Mouse (Mus musculus): Measurements from ENCODE around the gene Ric8a.
A peak's percentile ranks its signal among the peaks of the same experiment; 100 is the strongest.

The Ric8a gene

GRCm38 (mm10) chr7:140846676-140847075 is 10.1 kb upstream of the Ric8a start:
- DNase-seq (ENCODE audit: low read depth, low spot score), result no peak

DNA sequence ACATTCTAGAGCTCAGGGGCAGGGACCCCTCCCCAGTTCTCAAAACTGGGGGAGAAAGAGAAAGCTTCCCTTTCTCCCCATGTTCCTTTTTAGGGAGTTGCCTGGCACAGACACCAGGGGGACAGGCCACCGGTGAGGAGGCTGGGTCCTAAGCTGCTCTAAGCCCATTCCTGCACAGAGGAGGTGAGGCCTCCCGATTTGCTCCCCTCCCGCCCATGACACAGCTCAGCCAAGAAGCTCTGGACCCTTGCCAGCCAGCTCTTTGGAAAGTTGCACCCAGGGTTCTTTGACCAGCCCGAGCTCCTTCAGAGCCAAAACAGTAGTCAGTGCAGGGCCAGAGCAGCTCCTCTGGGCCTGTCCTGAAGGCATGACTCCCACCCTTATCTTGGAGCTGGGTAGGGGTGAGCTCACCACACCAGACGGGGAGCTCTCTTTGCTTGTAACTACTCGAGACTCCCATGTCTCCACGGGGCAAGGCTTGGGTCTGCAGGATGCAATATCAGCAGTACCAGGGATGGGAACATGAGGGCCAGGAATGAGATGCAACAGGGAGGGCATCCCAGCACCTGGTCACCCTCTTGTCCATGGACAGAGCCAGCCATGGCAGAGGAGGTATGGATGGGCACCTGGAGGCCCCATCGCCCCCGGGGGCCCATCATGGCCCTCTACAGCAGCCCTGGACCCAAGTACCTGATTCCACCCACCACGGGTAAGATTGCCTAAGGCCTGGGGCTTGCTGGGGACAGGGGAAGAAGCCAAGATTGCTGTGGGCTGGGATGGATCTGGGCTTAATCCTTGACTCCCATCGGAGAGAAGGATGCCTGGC is 8.8 kb upstream of the Ric8a start, which contains the start of gene Odf3:
TSS of gene Odf3 (plus strand) at position 51 of the 826 bp plus-strand sequence.
- no peak for DNase-seq (ENCODE audit: low read depth, low spot score)

DNA sequence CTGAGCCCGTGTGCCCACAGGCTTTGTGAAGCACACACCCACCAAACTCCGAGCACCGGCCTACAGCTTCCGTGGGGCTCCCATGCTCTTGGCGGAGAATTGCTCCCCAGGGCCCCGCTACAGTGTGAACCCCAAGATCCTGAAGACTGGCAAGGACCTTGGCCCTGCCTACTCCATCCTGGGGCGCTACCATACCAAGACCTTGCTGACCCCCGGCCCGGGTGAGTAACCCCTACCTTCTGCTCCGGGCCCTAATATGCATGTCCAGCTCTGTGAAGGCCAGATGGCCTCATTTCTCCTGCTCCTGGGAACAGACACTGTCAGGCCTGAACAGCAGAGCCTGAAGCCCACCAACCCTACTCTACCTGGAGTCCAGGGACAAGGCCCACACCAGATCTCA is 8.2 kb upstream of the Ric8a start:
- no peak for DNase-seq (ENCODE audit: low read depth, low spot score)

DNA sequence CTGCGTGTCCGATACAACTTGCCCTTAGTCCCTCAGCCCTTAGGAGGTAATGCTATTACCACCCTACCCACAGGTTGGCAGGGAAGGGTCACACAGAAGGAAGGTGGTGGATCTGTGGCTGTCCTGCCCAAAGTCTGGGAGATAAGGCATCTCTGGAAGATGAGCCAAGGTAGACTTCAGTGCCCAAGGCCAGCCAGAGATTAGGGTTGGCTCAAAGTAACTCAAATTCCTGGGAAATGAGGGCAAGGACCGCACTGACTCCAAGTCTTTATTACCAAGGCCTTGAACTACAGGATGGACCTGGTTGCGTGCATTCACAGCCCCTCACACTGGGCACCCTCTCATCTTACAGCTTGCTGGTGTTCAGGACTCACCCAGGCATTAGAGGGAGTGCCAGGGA is 4.8 kb upstream of the Ric8a start:
- no peak for DNase-seq (ENCODE audit: low read depth, low spot score)

DNA sequence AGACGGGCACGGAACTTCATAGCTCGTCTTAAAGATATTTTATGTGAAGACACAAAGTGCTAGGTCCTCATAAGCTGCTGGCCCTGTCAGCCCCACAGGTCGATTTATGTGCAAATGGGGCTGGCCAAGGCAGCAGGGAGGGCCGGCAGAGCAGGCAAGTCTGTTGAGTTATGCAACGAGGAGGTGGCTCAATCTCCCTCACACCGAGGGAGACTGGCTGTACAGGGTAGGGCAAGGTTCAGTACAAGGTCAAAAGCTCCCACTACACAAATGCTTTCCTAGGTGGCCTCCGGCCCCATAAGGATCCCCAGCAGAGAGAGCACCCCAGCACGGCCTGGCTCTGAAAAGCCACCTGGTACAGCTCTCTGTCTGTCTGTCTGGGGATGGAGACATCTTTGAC is 3.4 kb upstream of the Ric8a start:
- no peak for DNase-seq (ENCODE audit: low read depth, low spot score)

- no peak for DNase-seq (ENCODE audit: low read depth, low spot score)
Observed at GRCm38 (mm10) chr7:140854483-140854882, 2.3 kb upstream of the Ric8a start.

DNA sequence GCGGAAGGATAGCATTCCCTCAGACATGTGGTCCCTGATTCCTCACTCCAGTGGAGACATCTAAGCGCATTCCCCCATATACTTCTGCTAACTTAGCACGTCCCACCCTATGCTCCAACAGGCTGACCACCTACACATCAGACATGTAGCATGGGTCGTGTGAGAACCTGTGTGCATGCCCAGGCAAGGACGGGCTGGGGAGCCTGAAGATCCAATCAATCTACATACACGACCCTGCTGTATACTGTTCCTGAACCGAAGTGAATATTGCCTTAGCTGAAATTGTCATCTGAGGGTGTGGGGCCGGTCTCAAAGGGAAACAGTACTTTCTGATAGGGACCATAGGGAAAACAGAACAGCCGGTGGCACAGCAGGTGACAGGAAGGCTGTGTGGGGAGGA is 1.6 kb upstream of the Ric8a start:
- no peak for DNase-seq (ENCODE audit: low read depth, low spot score)

DNA sequence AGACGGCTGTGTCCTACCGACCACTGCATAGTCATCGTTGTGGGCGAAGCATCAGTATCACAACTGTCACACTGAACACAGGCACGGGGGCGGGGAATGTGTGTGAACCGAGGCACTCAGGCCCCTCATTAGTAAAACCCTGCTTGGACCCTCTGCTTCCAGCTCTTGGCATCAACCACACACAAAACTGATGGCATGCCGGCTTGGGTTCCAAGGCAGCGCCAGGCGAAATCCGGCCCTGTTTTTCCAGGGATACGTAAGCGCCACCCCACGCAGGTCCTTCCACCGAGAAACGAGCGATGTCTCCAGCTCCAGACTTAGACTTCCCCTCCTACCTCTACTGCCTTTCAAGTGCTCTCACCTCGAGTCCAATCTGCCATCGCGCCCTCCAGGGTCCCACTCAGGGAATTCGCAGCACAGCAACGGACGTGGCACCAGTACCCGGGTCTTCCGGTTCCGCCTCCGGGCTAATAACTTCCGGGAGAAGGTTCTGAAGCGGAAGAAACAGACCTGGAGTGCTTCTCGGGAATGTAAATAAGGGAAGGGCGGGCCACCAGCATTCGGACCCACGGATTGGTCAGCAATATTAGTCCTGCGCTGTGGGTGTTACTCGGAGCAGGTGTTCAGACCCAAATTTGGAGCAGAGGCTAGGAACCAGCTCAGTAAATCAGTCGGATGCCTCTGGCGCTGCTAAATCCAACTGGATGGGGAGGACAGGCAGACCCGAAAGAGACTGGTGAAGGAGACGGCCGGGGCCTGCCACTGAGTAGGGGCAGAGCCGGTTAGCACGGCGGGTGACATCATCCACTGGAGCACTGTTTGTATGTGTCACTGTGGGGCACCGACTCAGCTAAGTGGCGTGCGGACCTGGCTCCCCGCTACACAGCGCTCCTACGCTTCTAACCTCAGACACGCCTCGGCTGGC is 635 bp upstream of the Ric8a start, which contains the start of gene Gm45785:
TSS of gene Gm45785 (minus strand) at position 472 of the 925 bp plus-strand sequence.
- DNase-seq (ENCODE audit: low read depth, low spot score), result peak; percentile 96

- DNase-seq (ENCODE audit: low read depth, low spot score), result no peak
Observed at GRCm38 (mm10) chr7:140857550-140858505, 1.1 kb downstream of the Ric8a start, which contains the start of gene Bet1l. TSS of gene Bet1l (minus strand) at chr7:140857577.

DNA sequence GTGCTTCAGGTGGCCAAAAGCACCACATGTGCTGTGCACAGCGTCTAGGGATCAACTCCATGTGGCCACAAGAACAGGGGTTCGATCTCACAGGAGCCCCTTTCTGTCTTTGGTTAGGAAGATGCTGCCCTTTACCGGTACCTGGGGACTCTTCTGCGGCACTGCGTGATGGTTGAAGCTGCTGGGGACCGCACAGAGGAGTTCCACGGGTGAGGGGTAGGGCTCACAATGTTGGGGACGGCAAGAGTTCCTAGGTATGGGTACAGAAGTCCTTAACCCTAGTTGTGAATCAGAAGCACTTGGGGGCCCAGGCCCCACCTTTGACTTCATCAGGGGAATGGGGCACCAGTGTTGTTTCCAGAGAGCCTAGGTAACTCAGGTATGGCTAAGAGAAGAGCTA is 2.0 kb downstream of the Ric8a start:
- DNase-seq (ENCODE audit: low read depth, low spot score), result no peak

GRCm38 (mm10) chr7:140859997-140860396 is 3.2 kb downstream of the Ric8a start:
- DNase-seq (ENCODE audit: low read depth, low spot score), result no peak

DNA sequence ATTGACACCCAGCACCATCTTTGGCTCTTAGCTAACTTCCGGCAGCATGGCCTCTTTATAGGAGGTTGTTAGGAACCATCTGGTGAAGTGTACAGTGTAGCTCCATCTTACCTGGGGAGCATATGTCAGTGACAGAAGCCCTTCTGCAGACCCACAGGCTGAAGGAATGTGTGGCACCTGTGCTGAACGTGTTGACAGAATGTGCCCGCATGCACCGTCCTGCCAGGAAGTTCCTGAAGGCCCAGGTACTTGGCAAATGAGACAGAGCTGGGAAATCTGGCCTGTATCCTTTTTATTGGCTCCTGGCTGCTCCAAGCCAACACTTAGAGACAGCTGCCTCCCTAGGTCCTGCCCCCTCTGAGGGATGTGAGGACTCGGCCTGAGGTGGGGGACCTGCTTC is 4.0 kb downstream of the Ric8a start:
- DNase-seq (ENCODE audit: low read depth, low spot score), result no peak

- no peak for DNase-seq (ENCODE audit: low read depth, low spot score)
Observed at GRCm38 (mm10) chr7:140864761-140865160, 8.0 kb downstream of the Ric8a start.

GRCm38 (mm10) chr7:140874224-140874623 is 17.5 kb downstream of the Ric8a start:
- DNase-seq (ENCODE audit: low read depth, low spot score), result no peak

- DNase-seq (ENCODE audit: low read depth, low spot score), result no peak
Observed at GRCm38 (mm10) chr7:140877364-140877763, 20.6 kb downstream of the Ric8a start.

DNA sequence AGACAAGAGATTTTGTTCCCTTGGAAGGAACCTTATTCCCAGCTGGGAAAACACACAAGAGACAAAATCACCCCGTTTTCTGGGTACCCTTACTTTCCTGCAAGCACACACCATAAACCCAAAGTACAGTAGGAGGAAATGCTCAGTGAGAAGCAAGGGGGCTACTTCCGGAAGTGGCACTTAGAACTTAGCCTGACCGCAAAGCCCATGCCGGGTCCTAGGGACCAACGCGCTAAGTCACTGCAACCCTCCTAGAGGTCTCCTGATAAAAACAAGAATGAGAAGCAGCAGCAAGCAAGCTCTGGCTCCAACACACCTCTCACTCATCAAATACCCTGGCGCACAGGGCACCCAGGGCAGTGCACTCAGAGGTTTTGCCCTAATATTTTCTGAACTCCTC is 22.6 kb downstream of the Ric8a start:
- no peak for DNase-seq (ENCODE audit: low read depth, low spot score)

DNA sequence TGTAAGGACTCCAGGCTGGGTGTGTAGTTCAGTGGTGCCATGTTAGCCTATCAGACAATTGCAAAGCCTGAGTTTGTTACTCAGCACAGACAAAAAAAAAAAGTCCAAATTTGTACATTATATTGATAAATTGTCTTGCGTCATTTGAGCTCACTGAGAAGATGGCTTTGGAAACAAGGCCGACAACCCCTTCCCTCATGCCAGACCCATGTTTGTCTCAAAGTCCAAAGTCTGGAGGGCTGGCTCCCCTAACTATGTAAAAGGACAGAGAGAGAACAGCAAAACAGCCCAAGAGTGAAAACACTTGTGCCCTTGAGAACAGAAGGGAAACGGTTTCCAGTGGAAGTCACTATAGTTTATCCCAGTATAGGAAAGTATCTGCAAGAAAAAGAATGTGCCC is 23.7 kb downstream of the Ric8a start:
- DNase-seq (ENCODE audit: low read depth, low spot score), result no peak

GRCm38 (mm10) chr7:140880865-140881515 is 24.2 kb downstream of the Ric8a start:
- no peak for DNase-seq (ENCODE audit: low read depth, low spot score)

- DNase-seq (ENCODE audit: low read depth, low spot score), result peak; percentile 92
Observed at GRCm38 (mm10) chr7:140881696-140882468, 25.1 kb downstream of the Ric8a start, which contains the start of the genes Psmd13 and Sirt3. TSS of gene Psmd13 (plus strand) at chr7:140881968. TSS of gene Sirt3 (minus strand) at chr7:140882309.

DNA sequence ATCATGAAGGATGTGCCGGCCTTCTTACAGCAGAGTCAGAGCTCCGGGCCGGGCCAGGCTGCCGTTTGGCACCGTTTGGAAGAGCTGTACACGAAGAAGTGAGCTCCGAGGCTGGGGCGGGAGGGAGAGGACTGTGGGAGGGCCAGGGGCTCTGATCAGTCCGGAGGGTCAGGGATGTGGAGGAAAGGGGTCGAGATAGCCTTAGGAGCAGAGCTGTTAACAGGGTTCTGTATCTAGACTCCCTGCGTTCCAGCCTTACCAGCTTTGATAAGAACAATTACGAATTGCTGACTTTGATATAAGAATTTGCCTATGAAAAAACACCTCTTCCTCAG is 25.7 kb downstream of the Ric8a start:
- no peak for DNase-seq (ENCODE audit: low read depth, low spot score)

All from telencephalon, adult 2 months (tissue).